In the genomic region with DNA sequence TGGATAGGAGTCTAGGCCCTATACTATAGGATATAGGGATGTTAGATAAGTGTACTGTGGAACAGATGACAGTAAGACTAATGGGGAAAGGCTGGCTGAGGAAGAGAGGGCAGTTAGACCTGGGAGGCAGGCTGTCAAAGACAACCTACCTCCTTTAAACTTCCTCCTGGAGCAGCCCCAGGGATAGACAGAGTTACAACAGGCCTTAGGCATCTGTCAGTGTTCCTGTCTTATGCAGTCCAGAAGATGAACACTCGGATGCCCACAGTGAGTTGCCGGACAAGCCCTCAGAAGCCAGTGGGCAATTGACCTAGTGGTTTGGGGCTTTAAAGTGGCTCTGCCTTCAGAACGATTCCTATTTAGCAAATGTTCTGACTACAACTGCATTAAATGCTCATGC, we compare ENCODE assay signal across 8 mouse cellular contexts. TPM values are rescaled to one million over a fixed set of nuclear protein-coding genes. Genes with fewer than 3 reads are reported as not detected.
DNase-seq lines count a peak whose midpoint lies in the region; ATAC-seq and TF ChIP-seq lines count a peak whose summit lies in the region.

No protein-coding gene starts in this region.

- H3K9me3 ChIP-seq in heart, embryonic 15.5 days (replicated peaks): no peaks in the 10 kb centered on the region
- H3K9me3 ChIP-seq in embryonic facial prominence, embryonic 10.5 days: no peaks in the 10 kb centered on the region
- no peaks in the 10 kb centered on the region for H3K9me3 ChIP-seq in hindbrain, postnatal 0 days (ENCODE audit: low read length)
- H3K9me3 ChIP-seq in midbrain, embryonic 13.5 days: no peaks in the 10 kb centered on the region

- H3K4me1 ChIP-seq in heart, embryonic 15.5 days (replicated peaks): peaks cover 3% of the 10 kb centered on the region; the same call in 1 of the 2 replicates
- H3K4me1 ChIP-seq in embryonic facial prominence, embryonic 10.5 days: no peaks in the 10 kb centered on the region
- H3K4me1 ChIP-seq in hindbrain, postnatal 0 days (ENCODE audit: insufficient read depth, low read length): no peaks in the 10 kb centered on the region
- H3K4me1 ChIP-seq in midbrain, embryonic 13.5 days (replicated peaks): peaks cover 13% of the 10 kb centered on the region; the same call in 1 of the 2 replicates

- H3K36me3 ChIP-seq in heart, embryonic 15.5 days: no peaks in the 10 kb centered on the region
- no peaks in the 10 kb centered on the region for H3K36me3 ChIP-seq in embryonic facial prominence, embryonic 10.5 days (replicated peaks)
- no peaks in the 10 kb centered on the region for H3K36me3 ChIP-seq in hindbrain, postnatal 0 days (ENCODE audit: insufficient read depth, low read length)
- H3K36me3 ChIP-seq in midbrain, embryonic 13.5 days: no peaks in the 10 kb centered on the region

- no peak overlapping the region for H3K9ac ChIP-seq in heart, embryonic 15.5 days
- no peak overlapping the region for H3K9ac ChIP-seq in hindbrain, postnatal 0 days (replicated peaks; ENCODE audit: low read length)
- H3K9ac ChIP-seq in midbrain, embryonic 13.5 days (replicated peaks): no peak overlapping the region

- H3K27ac ChIP-seq in heart, embryonic 15.5 days: no peak overlapping the region
- H3K27ac ChIP-seq in embryonic facial prominence, embryonic 10.5 days (replicated peaks): peak overlapping the region; percentile 82
- H3K27ac ChIP-seq in hindbrain, postnatal 0 days: peak overlapping the region; percentile 83; the same call in 1 of the 2 replicates
- H3K27ac ChIP-seq in midbrain, embryonic 13.5 days: peak overlapping the region; percentile 92

- intact Hi-C loops in heart, postnatal 36 days (cut with DNase I): no loop called here

- no peak for TF ChIP-seq CTCF in hindbrain, postnatal 0 days (IDR thresholded peaks at IDR 0.05; ENCODE audit: low read depth)

- 19% methylated on average over 3 of the region's 3 CpGs for WGBS in heart, embryonic 15.5 days
- 33% methylated on average over 3 of the region's 3 CpGs for WGBS in embryonic facial prominence, embryonic 10.5 days
- 43% methylated on average over 3 of the region's 3 CpGs for WGBS in hindbrain, postnatal 0 days
- WGBS in midbrain, embryonic 13.5 days: 50% methylated on average over 3 of the region's 3 CpGs

- H3K4me3 ChIP-seq in heart, embryonic 15.5 days: peak overlapping the region; percentile 43
- H3K4me3 ChIP-seq in embryonic facial prominence, embryonic 10.5 days: peak overlapping the region; percentile 54
- H3K4me3 ChIP-seq in hindbrain, postnatal 0 days (ENCODE audit: low read length): peak overlapping the region; percentile 38
- H3K4me3 ChIP-seq in midbrain, embryonic 13.5 days (replicated peaks): peak overlapping the region; percentile 42

- ATAC-seq in heart, embryonic 15.5 days (replicated peaks; ENCODE audit: insufficient number of reproducible peaks, insufficient read depth, low FRiP score, low read depth): no peak
- peak; percentile 33; the same call in 1 of the 2 replicates for ATAC-seq in hindbrain, postnatal 0 days
- ATAC-seq in midbrain, embryonic 13.5 days: peak; percentile 44

- peak overlapping the region; percentile 71 for H3K4me2 ChIP-seq in heart, embryonic 15.5 days
- H3K4me2 ChIP-seq in hindbrain, postnatal 0 days (ENCODE audit: low read depth, low read length): peak overlapping the region; percentile 62
- H3K4me2 ChIP-seq in midbrain, embryonic 13.5 days (replicated peaks): peak overlapping the region; percentile 51

- no peaks in the 10 kb centered on the region for H3K27me3 ChIP-seq in heart, embryonic 15.5 days
- H3K27me3 ChIP-seq in embryonic facial prominence, embryonic 10.5 days (replicated peaks; ENCODE audit: low read depth, poor library complexity, severe bottlenecking): peaks cover 17% of the 10 kb centered on the region; the same call in 1 of the 2 replicates
- no peaks in the 10 kb centered on the region for H3K27me3 ChIP-seq in hindbrain, postnatal 0 days (ENCODE audit: insufficient read depth, low read length)
- H3K27me3 ChIP-seq in midbrain, embryonic 13.5 days: no peaks in the 10 kb centered on the region

- DNase-seq in heart, postnatal 36 days: no peak
- peak; percentile 8 for DNase-seq in embryonic facial prominence, embryonic 10.5 days (ENCODE audit: low spot score)
- no peak for DNase-seq in hindbrain, postnatal 0 days (ENCODE audit: low spot score)
- DNase-seq in frontal cortex, postnatal 25 days (ENCODE audit: low spot score in 2 of 2): no peak
- no peak for DNase-seq in Muller cell, postnatal 12 days (ENCODE audit: inconsistent ontology term)
- no peak for DNase-seq in embryo, embryonic 9.5 days (ENCODE audit: extremely low spot score)

RNA-seq across cellular contexts. Expression of gene Pcyt1b, which starts 19.8 kb away (rescaled TPM):
- 0.69 and 1.1 TPM in 2 replicates for polyA plus RNA-seq in heart, embryonic 15.5 days (2015; fragmentation: Nextera tagmentation; extraction: Ambion mirVana)
- total RNA-seq in heart, postnatal 36 days (2021): under 1 TPM; 0.16 to 0.33 TPM
- 4.3 and 6.3 TPM in 2 replicates for polyA plus RNA-seq in embryonic facial prominence, embryonic 10.5 days (2016; fragmentation: Nextera tagmentation; extraction: Ambion mirVana)
- total RNA-seq in hindbrain, postnatal 0 days (2014; rRNA removed): 15.3 and 17.3 TPM in 2 replicates
- 14.5 and 14.8 TPM in 2 replicates for polyA plus RNA-seq in hindbrain, postnatal 0 days (2015; fragmentation: Nextera tagmentation; extraction: Ambion mirVana)
- polyA plus RNA-seq in midbrain, embryonic 13.5 days (2015; fragmentation: Nextera tagmentation; extraction: Ambion mirVana): 22.6 and 23.1 TPM in 2 replicates

RNA-seq across cellular contexts. Expression of gene Pola1, which starts 42.5 kb away (rescaled TPM):
- 9.0 and 11.0 TPM in 2 replicates for polyA plus RNA-seq in heart, embryonic 15.5 days (2015; fragmentation: Nextera tagmentation; extraction: Ambion mirVana)
- total RNA-seq in heart, postnatal 36 days (2021): 1 to 10 TPM; 4.0 to 4.9 TPM
- polyA plus RNA-seq in embryonic facial prominence, embryonic 10.5 days (2016; fragmentation: Nextera tagmentation; extraction: Ambion mirVana): 27.9 and 28.4 TPM in 2 replicates
- total RNA-seq in hindbrain, postnatal 0 days (2014; rRNA removed): 5.4 and 6.8 TPM in 2 replicates
- 2.6 and 3.0 TPM in 2 replicates for polyA plus RNA-seq in hindbrain, postnatal 0 days (2015; fragmentation: Nextera tagmentation; extraction: Ambion mirVana)
- 8.3 and 8.4 TPM in 2 replicates for polyA plus RNA-seq in midbrain, embryonic 13.5 days (2015; fragmentation: Nextera tagmentation; extraction: Ambion mirVana)
